Mouse (Mus musculus) left cerebral cortex, postnatal 14 days (tissue): Measurements from ENCODE around the gene Olfr965. TPM values are rescaled to one million over a fixed set of nuclear protein-coding genes. Genes with fewer than 3 reads are reported as not detected.
"Not testable (repeated sequence)": the region's sequence is repeated elsewhere in the genome, so short reads cannot be mapped to it uniquely, and the experiment has no call there.

Experiments used
- DNase-seq, 2 experiments: peaks; one replicate each; pipeline ENCODE4 v3.0.0; 2021 to 2022; ENCODE audit warnings: low spot score in 2 of 2, mixed read lengths in 1 of 2
- intact Hi-C: fragments of 180-260 bp; cut with DNase I; formaldehyde crosslinking; loops from one replicate; pipeline ENCODE4 v1.15.1; 2025
- long read RNA-seq, 2 experiments: library from polyadenylated mRNA; stranded (forward); transcript quantifications; one replicate each; pipeline ENCODE4 v2.0.0; 2021
- total RNA-seq, 2 experiments: library from RNA; stranded (reverse); gene quantifications; 2 replicates each; pipeline ENCODE4 v1.2.3; 2021

Gene Olfr965
- not detected for total RNA-seq
- long read RNA-seq, experiment 1: 0 reads
- long read RNA-seq, experiment 2: 0 reads

- intact Hi-C loops: no loop called here
- DNase-seq: no peak
These were observed at the start of gene Olfr965 for GRCm38 (mm10) chr9:39711053-39711452. Olfr965 (plus strand) TSS chr9:39711353.

DNA sequence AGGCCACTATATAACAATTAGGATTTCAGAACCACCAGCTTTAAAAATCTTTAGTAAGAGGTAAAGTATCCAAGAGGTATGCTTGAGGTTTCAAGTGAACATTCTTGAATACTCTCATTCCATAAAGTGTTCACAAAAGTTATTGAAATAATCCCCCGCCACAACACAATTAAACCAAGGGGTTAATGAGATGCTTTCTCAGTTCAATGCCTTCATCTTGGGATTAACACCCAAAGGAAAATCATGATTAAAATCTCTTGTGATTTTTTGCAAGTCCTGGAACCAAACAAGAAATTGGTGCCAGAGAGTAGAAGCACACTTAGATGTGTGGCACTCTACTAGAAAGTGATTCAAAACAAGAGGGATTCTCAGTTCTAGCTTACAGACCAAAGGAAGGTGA, 44.2 kb upstream of the Olfr965 start, which contains the start of gene Olfr963:
Gene Olfr963, plus strand, starts transcription at position 301 of the 400 bp plus-strand sequence.
- intact Hi-C loops: no loop called here

GRCm38 (mm10) chr9:39669723-39670122, 41.4 kb upstream of the Olfr965 start:
- DNase-seq: no peak
- intact Hi-C loops: no loop called here

More for the DNA sequence above, 44.2 kb upstream of the Olfr965 start, which contains the start of gene Olfr963:
- DNase-seq: no peak

GRCm38 (mm10) chr9:39674820-39675219, 36.3 kb upstream of the Olfr965 start:
- no peak for DNase-seq
- intact Hi-C loops: no loop called here

GRCm38 (mm10) chr9:39678557-39678956, 32.6 kb upstream of the Olfr965 start:
- DNase-seq: no peak
- intact Hi-C loops: no loop called here

DNA sequence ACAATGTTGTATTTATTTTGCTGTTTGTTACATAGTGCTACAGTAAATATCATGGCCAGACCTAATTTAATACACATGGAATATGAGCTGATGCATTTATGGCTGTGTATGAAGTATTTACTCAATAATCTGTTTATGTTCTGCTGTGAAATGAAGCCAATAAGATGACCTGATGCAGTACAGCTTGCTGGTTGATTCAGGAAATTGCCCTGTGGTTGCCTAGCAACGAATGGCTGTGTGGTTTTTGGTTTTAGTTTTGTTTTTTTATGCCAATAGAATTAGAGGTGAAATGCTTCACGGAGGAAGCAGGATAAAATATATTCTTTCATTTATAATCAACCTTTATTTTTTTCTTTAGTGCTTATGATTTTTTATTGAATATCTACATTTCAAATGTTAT, 31.9 kb upstream of the Olfr965 start:
- no peak for DNase-seq
- intact Hi-C loops: no loop called here

GRCm38 (mm10) chr9:39701123-39701522, 10.0 kb upstream of the Olfr965 start:
- DNase-seq, intact Hi-C loops: not testable (repeated sequence)

DNA sequence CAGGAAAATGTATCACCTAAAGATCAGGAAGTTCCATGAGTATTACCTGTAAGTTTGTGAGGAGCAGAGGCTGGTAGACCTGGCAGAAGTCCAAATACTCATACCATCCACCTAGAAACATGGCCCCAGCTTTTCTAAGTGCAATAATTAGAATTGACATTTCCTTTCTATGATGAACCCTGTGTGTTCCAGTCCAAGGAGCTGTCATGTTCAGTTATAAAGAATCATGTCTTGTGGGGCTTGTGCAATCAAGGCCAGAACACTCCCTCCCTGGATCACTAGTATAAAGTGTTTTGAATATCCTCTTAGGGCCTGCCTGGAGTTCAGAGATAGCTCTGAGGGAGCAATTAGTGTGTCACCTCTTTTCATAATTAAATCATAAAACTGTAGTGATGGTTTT, 4.1 kb upstream of the Olfr965 start, which contains the start of gene Olfr149:
Gene Olfr149, minus strand, starts transcription at position 101 of the 400 bp plus-strand sequence.
- no peak for DNase-seq
- intact Hi-C loops: no loop called here

GRCm38 (mm10) chr9:39708958-39709357, 2.2 kb upstream of the Olfr965 start:
- DNase-seq: no peak
- intact Hi-C loops: no loop called here

GRCm38 (mm10) chr9:39730678-39731077, 19.5 kb downstream of the Olfr965 start, which contains the start of gene Olfr150:
Olfr150 (plus strand) TSS chr9:39730978.
- intact Hi-C loops: no loop called here
- DNase-seq: no peak

DNA sequence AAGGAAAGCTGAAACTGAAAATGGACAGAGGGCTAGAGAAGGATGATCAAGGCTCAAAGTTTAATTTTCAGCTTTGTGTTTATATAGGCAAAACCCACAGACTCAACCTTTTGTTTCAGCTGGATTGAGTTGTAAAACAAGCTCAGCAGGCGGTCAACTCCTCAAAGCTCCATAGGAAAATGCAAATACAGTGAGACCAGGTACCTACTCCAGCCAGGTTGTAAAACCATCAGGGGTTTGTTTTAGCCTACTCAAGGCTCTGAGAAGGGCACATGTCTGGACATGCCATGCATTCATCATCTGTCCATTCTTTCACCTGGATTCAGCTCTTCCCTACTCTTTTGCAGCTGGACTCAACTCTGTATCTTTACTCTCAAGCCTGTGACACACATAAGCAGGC, 29.6 kb downstream of the Olfr965 start:
- DNase-seq: no peak
- intact Hi-C loops: no loop called here

DNA sequence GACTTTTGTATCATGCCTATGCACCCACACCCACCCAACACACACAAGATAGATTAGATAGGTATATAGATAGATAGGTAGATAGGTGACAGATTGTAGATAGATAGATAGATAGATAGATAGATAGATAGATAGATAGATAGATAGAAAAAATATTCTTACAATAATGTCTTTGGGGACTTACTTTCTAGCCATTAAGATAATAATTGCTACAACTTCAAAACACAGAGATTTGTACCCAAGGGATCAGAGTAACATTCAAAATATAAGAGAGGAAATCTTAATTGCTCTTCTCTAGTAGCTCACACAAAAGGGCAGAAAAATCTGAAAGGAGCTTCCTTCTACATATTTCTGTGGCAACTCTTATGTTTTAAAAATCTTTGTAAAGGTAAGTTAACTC, 34.8 kb downstream of the Olfr965 start, which contains the start of gene Olfr967:
Gene Olfr967, plus strand, starts transcription at position 301 of the 400 bp plus-strand sequence.
- no peak for DNase-seq
- intact Hi-C loops: no loop called here

DNA sequence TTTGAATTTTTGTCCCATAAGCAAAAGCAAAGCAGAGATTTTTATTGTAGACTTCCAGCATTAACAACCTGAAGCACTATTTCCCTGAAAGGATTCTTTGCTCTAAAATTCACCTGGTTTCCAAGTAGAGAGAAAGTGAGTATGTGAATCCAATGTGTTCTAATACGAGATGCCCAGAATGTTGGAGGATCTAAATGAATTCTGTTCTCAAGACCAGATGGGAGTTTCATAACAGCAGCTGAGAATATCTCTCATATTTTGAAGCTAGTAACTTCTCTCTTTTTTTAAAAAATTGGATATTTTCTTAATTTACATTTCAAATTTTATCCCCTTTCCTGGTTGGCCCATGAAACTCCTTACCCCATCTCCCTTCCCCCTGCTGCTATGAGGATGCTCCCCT, 35.3 kb downstream of the Olfr965 start:
- intact Hi-C loops: no loop called here
- peak in 1 of 2 experiments; percentile 18 for DNase-seq

Other genes with a start within 250 kb of the Olfr965 start
- not detected for gene Olfr955, start 239.4 kb upstream of the Olfr965 start, total RNA-seq
- gene Olfr44, start 217.4 kb upstream of the Olfr965 start, total RNA-seq: not detected
- gene Olfr957, start 195.5 kb upstream of the Olfr965 start, total RNA-seq: not detected
- gene Olfr958, start 157.3 kb upstream of the Olfr965 start, total RNA-seq: not detected
- not detected for gene Olfr959, start 135.8 kb upstream of the Olfr965 start, total RNA-seq
- gene AW551984, start 107.0 kb upstream of the Olfr965 start, total RNA-seq: 10 to 100 TPM in 1 of 2 experiments, 1 to 10 TPM in 1; 6.5 to 13.9 TPM
- not detected for gene Olfr148, start 100.7 kb upstream of the Olfr965 start, total RNA-seq
- not detected for gene Olfr960, start 90.0 kb upstream of the Olfr965 start, total RNA-seq
- gene Olfr961, start 66.3 kb upstream of the Olfr965 start, total RNA-seq: not detected
- not detected for gene Olfr963, start 44.1 kb upstream of the Olfr965 start, total RNA-seq
- not detected for gene Olfr149, start 4.2 kb upstream of the Olfr965 start, total RNA-seq
- not detected for gene Olfr150, start 19.6 kb downstream of the Olfr965 start, total RNA-seq
- not detected for gene Olfr967, start 34.9 kb downstream of the Olfr965 start, total RNA-seq
- not detected for gene Olfr968, start 71.9 kb downstream of the Olfr965 start, total RNA-seq
- gene Olfr969, start 79.6 kb downstream of the Olfr965 start, total RNA-seq: not detected
- gene Olfr970, start 97.5 kb downstream of the Olfr965 start, total RNA-seq: not detected
- not detected for gene Olfr971, start 125.5 kb downstream of the Olfr965 start, total RNA-seq
- gene Olfr972, start 155.1 kb downstream of the Olfr965 start, total RNA-seq: not detected
- gene Olfr229, start 196.0 kb downstream of the Olfr965 start, total RNA-seq: not detected
- gene Olfr974, start 226.1 kb downstream of the Olfr965 start, total RNA-seq: not detected
- not detected for gene Olfr975, start 240.7 kb downstream of the Olfr965 start, total RNA-seq
- gene Olfr976, start 249.8 kb downstream of the Olfr965 start, total RNA-seq: not detected